Mouse (Mus musculus) hindbrain, embryonic 10.5 days (tissue): ENCODE results near the gene Hip1r. TPM values are rescaled to one million over a fixed set of nuclear protein-coding genes. Genes with fewer than 3 reads are reported as not detected.

Experiments
- DNase-seq: peaks from one replicate; pipeline ENCODE4 v3.0.0-alpha.2; 2017; ENCODE audit warnings: low spot score
- H3K27ac ChIP-seq: fragments of 300-500 bp; sonication (generic); 2 replicates; pipeline ENCODE4 v1.5.1; 2016; ENCODE audit warnings: mild to moderate bottlenecking, moderate library complexity
- H3K27me3 ChIP-seq: fragments of 300-500 bp; sonication (generic); 2 replicates; pipeline ENCODE4 v1.6.1; 2016; ENCODE audit warnings: mild to moderate bottlenecking; ENCODE audit not compliant: poor library complexity, insufficient read depth, severe bottlenecking
- H3K36me3 ChIP-seq: fragments of 300-500 bp; sonication (generic); 2 replicates; pipeline ENCODE4 v1.6.1; 2016; ENCODE audit warnings: mild to moderate bottlenecking, moderate library complexity
- H3K4me1 ChIP-seq: fragments of 300-500 bp; sonication (generic); replicated peaks from 2 replicates; pipeline ENCODE4 v1.6.1; 2016; ENCODE audit warnings: mild to moderate bottlenecking
- H3K4me3 ChIP-seq: fragments of 300-500 bp; sonication (generic); 2 replicates; pipeline ENCODE4 v1.5.1; 2016; ENCODE audit warnings: mild to moderate bottlenecking, moderate library complexity
- H3K9me3 ChIP-seq: fragments of 300-500 bp; sonication (generic); 2 replicates; pipeline ENCODE4 v1.6.1; 2016; ENCODE audit warnings: mild to moderate bottlenecking, moderate library complexity
- WGBS: fragments of 180-500 bp; shearing (Covaris S2); methylation state at CpG from one replicate; pipeline ENCODE4 v1.1.7; 2016; 5-methylcytosine and 5-hydroxymethylcytosine counted together
- polyA plus RNA-seq: library from polyadenylated mRNA; unstranded; fragments of >200 nt; fragmentation: Nextera tagmentation; extraction: Ambion mirVana; gene quantifications from 2 replicates; pipeline ENCODE4 v1.2.1, GENCODE M21; 2016

Hip1r gene
- polyA plus RNA-seq, 1 experiment from 2014 or later: 12.5 TPM

DNA sequence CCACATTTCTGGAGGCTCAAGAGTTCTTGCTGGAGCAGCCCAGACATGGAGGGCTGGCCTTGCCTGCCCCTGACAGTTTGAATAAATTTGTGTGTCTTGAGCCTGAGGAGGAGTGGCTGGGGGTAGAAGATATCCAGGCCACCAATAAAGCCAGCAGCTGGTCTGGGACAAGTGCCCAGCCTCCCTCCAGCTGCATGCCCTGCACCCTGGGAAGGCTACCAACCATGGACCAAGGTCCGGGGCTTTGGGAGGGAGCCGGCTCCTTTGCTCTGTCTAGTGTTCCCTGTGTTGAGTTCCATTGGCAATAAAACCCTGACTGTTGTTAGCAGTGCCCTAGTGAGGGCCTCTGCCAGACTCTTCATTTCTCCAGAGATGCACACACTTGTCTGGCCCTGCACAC, 29.4 kb downstream of the Hip1r start:
- Histone ChIP-seq H3K9me3 (no peaks in the 10 kb centered on the region), H3K27me3 (no peaks in the 10 kb centered on the region), H3K4me3 (no peak overlapping the region), H3K36me3 (peaks cover 73% of the 10 kb centered on the region), H3K4me1 (peaks cover 26% of the 10 kb centered on the region), H3K27ac (peak overlapping the region; percentile 23; the same call in 1 of the 2 replicates)
- WGBS: 92% methylated on average over 2 of the region's 2 CpGs
- DNase-seq: no peak

DNA sequence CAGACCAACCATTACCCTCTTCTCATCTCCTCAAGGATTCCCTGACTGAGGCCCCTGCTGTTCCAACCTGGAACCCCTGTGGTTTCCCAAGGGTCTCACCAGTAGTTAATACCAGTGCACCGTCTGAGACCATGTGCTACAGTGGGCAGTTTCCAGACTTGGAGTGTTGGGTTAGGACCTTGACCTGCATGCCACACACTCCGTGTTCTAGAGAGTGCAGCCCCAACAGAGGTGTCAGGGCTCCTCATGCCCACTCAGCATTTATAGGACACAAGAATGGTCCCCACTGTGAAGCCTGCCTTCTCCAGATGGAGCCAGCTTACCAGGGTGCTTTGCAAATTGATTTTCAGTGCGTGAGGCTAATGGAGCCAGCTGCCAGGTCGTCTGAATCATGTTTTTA, 29.9 kb downstream of the Hip1r start:
- Histone ChIP-seq H3K4me1 (peaks cover 26% of the 10 kb centered on the region), H3K27ac (0 out of 2 replicates have a peak overlapping the region, but pooled peaks have one; percentile 23)
- 63% methylated on average over 4 of the region's 4 CpGs for WGBS

DNA sequence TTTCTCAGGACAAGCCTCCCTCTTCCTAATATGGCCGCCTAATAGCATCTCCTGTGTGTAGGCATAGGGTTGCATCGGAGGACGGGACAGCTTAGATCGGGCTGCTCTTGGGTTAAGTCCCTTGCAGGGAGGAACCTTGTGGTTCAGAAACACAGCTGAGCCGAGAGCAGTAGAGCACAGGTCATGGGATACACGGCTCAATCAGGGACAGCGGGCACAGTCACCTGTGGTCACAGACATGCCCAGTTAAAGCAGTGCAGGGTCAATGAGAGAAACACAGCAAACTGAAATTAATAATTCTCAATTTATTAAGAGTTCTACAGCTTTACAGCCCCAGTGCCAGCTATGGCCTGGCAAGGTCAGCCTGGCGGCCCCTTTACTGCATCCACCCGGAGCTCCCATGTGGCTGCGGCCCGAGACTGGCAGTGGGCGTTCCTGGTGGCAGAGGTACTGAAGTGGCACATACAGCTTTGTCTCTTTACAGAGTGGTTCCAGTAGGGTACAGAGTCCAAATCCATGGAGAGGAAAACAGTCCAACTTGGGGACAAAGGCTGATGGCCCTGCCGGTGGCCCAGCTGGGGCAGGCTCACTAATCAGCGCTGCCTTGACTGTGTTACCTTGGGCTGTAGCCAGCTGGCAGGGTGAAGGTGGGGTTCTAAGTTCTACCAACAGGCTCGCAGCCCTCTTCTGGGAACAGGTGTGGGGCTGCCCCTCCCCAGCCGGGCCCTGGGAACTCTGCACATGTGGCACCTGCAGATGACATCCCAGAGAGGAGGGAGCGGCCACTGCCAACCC, 31.1 kb downstream of the Hip1r start:
- DNase-seq: no peak
- Histone ChIP-seq H3K9me3 (no peaks in the 10 kb centered on the region), H3K27ac (no peak overlapping the region), H3K4me3 (no peak overlapping the region), H3K4me1 (peaks cover 23% of the 10 kb centered on the region), H3K36me3 (peaks cover 79% of the 10 kb centered on the region), H3K27me3 (no peaks in the 10 kb centered on the region)
- WGBS: 94% methylated on average over 17 of the region's 17 CpGs

More for the DNA sequence above, 29.9 kb downstream of the Hip1r start:
- Histone ChIP-seq H3K9me3 (no peaks in the 10 kb centered on the region), H3K36me3 (peaks cover 78% of the 10 kb centered on the region), H3K4me3 (no peak overlapping the region), H3K27me3 (no peaks in the 10 kb centered on the region)
- DNase-seq: no peak

DNA sequence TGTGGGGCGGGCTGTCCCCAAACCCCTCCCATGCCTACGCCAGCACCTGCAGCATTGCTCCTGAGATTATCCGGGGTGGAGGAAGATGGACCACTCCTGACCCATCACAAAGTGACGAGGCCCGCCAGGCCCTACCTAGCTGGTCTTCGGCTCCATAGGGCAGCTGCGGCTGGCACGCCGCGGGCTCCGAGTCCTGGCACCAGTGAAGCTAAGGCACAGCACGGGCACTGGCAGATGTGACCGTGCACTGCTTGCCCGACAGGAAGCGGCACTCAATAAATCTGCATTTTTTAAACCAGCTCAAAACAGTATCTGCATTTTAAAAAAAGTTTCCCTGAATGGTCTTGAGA, 31.7 kb downstream of the Hip1r start:
- no peaks in the 10 kb centered on the region for H3K27me3 ChIP-seq
- H3K4me3 ChIP-seq: no peak overlapping the region
- no peak overlapping the region for H3K27ac ChIP-seq
- H3K9me3 ChIP-seq: no peaks in the 10 kb centered on the region
- H3K36me3 ChIP-seq: peaks cover 79% of the 10 kb centered on the region
- peaks cover 23% of the 10 kb centered on the region for H3K4me1 ChIP-seq
- DNase-seq: no peak
- 96% methylated on average over 15 of the region's 15 CpGs for WGBS

DNA sequence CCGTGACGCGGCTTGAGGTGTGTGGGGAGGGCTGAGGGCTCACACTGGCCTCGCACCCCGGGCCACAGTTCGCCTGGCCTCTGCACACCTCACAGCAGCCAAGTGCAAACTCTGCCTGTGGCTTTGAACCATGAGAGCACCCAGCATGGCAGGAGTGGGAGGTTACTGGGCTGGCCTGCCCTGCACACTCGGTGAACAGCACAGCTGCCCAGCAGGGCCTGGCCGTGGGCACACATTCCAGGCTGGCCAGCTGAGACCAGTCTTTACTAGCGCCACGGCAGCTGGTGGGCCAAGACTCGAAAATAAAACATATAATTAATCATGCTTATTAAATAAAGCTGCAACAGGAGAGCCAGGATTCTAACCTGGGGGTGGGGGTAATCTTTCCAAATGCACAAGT, 32.2 kb downstream of the Hip1r start:
- 87% methylated on average over 11 of the region's 11 CpGs for WGBS
- Histone ChIP-seq H3K36me3 (peaks cover 82% of the 10 kb centered on the region), H3K27ac (no peak overlapping the region), H3K4me1 (peaks cover 28% of the 10 kb centered on the region), H3K4me3 (no peak overlapping the region), H3K27me3 (no peaks in the 10 kb centered on the region), H3K9me3 (no peaks in the 10 kb centered on the region)
- DNase-seq: no peak

DNA sequence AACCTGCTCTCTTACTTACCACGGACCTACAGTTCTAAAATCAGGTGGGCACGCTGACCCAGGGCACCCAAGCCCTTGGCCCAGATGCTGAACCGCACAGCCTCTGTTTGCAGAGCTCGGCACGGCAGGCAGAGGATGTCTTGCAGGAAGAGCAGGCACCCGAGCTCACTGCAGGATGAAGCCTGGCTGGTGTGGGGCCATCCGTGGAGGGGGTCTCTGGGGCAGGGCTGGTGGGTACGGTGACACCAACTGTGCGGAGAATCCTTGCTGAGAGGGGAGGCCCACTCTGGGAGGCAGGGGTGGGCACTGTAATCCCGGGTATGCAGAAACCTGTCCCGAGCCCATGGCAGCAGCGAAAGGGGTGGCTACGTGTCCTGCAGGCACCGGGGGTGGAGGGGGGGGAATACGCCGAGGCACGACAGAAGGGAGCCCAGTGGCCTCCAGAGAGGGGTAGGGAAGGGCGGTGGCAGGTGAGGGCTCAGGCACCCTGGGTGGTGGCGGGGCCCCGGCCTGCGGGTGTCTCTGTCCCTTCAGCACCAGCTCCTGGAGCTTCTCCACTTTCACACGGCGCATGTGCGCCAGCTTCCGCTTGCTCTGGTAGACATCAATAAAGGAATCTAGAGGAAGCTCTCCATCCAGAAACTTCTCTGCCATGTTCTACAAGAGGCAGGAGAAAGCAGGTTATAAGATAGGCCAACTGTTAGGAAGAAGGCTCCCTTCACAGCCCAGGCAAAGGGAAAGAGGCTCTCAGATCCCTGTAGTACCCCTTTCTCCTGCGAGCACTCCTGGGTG, 32.9 kb downstream of the Hip1r start:
- Histone ChIP-seq H3K27me3 (no peaks in the 10 kb centered on the region), H3K4me1 (peaks cover 30% of the 10 kb centered on the region), H3K4me3 (no peak overlapping the region), H3K9me3 (no peaks in the 10 kb centered on the region), H3K36me3 (peaks cover 82% of the 10 kb centered on the region), H3K27ac (no peak overlapping the region)
- 91% methylated on average over 26 of the region's 26 CpGs for WGBS
- DNase-seq: no peak

DNA sequence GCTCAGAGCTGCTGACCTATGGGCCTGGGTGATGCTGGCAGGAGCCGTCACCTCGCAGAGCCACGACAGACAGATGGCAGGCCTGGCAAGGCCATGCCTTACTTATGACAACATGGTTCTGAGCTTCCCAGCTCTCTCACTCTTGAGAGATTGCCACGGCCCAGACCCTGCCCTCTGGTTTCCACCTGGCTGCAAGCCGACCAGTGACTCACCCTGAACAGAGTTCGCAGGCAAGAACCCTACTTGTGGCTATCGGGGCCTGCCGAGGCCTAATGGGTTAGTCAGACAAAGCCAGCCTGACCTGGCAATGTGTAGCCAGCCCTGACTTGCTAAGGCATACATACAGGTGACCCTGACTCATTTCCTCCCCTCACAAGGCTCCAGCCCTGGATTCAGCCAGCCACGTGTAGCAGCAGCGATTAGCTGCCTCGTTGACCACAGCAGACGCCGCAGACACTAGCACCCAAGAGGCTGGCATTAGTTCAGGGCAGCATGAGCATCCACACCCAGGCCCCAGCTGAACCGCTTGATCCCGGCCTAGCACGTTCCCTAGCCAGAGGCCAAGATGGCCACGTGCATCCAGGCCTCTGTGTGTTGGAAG, 33.6 kb downstream of the Hip1r start:
- no peaks in the 10 kb centered on the region for H3K9me3 ChIP-seq
- DNase-seq: no peak
- peaks cover 77% of the 10 kb centered on the region for H3K36me3 ChIP-seq
- H3K4me1 ChIP-seq: peaks cover 31% of the 10 kb centered on the region
- H3K4me3 ChIP-seq: no peak overlapping the region
- no peak overlapping the region for H3K27ac ChIP-seq
- 91% methylated on average over 17 of the region's 17 CpGs for WGBS
- no peaks in the 10 kb centered on the region for H3K27me3 ChIP-seq

DNA sequence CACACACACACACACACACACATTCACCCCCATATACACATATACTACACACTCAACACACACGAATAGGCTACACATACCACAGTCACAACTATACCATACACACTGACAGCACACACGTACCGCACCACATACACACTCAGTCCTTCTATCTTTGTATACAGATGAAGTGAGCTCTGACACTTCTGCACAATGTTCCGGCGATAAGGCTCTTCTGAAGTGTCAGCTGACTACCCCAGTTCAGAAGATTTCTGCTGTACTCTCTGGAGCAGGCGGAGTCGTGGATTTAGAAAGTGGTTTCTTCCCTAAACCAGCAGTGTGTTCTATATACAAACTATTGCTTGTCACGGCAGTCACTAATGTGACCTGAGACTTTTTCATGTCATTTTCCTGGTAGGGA, 36.6 kb downstream of the Hip1r start:
- DNase-seq: no peak
- H3K4me3 ChIP-seq: no peak overlapping the region
- no peaks in the 10 kb centered on the region for H3K27me3 ChIP-seq
- peaks cover 50% of the 10 kb centered on the region for H3K4me1 ChIP-seq
- WGBS: 89% methylated on average over 8 of the region's 8 CpGs
- H3K27ac ChIP-seq: peak overlapping the region; percentile 89
- peaks cover 55% of the 10 kb centered on the region for H3K36me3 ChIP-seq
- no peaks in the 10 kb centered on the region for H3K9me3 ChIP-seq

DNA sequence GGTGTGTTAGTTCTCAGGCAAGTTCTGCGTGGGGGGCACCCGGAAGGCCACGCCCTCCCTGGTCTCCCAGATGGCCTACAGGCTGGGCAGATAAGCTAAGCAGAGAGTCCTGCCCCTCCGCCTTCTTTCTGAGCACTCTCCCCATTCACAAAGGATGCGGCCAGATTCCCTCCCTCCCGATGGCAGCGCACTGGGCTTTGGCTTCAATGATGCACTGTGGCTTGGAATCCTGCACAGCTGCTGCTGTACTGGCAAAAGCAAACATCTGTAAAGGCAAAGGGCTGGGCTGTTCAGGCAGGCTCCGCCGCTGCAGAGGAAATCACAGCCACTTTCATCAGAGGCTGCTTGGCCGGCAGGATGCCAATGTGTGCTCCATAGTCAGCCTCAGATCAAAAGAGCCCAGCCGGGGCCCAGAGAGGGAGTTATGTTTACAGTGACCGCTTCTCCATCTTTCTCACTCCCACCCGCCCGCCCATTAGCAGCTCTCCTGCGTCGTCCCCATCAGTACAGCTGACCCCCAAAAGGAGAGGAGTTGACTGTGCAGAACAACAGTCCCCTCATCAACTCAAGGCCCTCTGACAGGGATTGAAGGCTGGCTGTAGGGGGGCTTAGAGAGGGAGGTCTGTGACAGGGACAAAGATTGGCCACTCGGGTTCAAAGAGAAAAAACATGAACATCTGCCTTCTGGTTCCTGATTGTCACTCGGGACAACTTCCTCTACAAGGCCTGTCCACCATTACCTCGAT, 37.7 kb downstream of the Hip1r start:
- Histone ChIP-seq H3K27ac (peak overlapping the region; percentile 89), H3K4me3 (peak overlapping the region; percentile 35), H3K36me3 (peaks cover 45% of the 10 kb centered on the region)

DNA sequence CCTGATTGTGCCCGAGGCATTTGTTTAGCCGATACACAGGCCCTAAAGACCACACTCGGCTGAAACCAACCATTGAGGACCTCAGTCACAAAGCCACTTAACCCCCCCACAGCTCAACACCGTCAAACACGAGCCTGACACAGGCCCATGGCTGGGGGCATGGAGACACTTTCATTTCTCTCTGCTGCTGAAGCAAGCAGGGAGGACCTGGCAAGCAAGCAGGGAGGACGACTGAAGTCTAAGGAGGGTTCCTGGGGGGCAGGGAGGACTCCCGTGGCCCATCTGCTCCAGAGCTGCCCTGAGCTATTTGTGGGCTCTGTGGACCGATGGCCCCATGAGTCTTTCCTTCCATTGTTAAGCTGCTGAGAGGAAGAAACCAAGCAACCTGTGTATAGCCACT, 38.5 kb downstream of the Hip1r start:
- Histone ChIP-seq H3K4me1 (peaks cover 69% of the 10 kb centered on the region), H3K27me3 (no peaks in the 10 kb centered on the region), H3K27ac (peak overlapping the region; percentile 89), H3K9me3 (no peaks in the 10 kb centered on the region), H3K4me3 (peak overlapping the region; percentile 11; the same call in 1 of the 2 replicates), H3K36me3 (peaks cover 36% of the 10 kb centered on the region)
- 8% methylated on average over 8 of the region's 8 CpGs for WGBS
- no peak for DNase-seq

More for the DNA sequence above, 37.7 kb downstream of the Hip1r start:
- WGBS: 6% methylated on average over 19 of the region's 19 CpGs
- peak; percentile 74 for DNase-seq
- Histone ChIP-seq H3K9me3 (no peaks in the 10 kb centered on the region), H3K4me1 (peaks cover 60% of the 10 kb centered on the region), H3K27me3 (no peaks in the 10 kb centered on the region)

DNA sequence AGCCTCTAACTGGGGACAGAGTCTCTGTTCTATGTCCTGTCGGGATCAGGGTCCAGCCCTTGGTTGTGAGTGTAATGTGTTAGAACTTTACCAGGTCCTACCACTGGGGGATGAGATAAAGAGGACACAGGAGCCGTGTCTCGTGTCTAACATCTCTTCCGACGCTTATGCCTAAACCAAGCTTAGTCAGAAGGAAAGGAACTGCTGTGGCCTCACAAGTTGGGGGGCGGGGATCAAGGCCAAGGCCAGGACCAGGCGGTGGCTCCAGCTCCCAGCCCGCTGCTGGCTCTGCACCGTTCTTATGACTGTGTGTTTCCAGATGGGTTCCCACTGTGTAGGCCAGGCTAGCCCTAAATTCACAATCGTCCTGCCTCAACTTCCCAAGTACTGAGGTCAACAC, 39.5 kb downstream of the Hip1r start:
- Histone ChIP-seq H3K27me3 (no peaks in the 10 kb centered on the region), H3K9me3 (no peaks in the 10 kb centered on the region), H3K4me1 (peaks cover 78% of the 10 kb centered on the region), H3K4me3 (no peak overlapping the region), H3K36me3 (peaks cover 27% of the 10 kb centered on the region), H3K27ac (peak overlapping the region; percentile 89)
- 86% methylated on average over 10 of the region's 10 CpGs for WGBS
- DNase-seq: no peak

DNA sequence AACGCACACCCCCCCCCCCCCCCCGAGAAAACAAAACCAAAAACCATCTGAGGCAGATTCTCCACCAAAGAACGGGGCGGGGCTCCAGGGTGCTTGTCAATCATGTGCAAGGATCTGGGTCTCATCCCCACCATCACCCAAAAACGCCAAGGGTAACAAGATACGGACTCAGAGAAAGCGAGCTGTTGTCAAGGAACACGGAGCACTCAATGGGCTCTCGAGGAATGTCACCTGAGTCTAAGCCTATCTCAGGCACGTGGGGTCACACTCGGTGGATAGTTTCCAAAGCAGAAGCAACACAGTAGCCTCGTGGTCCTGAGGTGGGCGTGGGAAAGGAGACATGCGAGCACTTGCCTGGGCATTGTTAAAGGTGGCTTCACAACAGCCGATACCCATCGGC, 40.3 kb downstream of the Hip1r start:
- no peak overlapping the region for H3K4me3 ChIP-seq
- WGBS: 71% methylated on average over 16 of the region's 16 CpGs
- H3K9me3 ChIP-seq: no peaks in the 10 kb centered on the region
- peaks cover 22% of the 10 kb centered on the region for H3K36me3 ChIP-seq
- H3K27me3 ChIP-seq: no peaks in the 10 kb centered on the region
- H3K27ac ChIP-seq: peak overlapping the region; percentile 89
- DNase-seq: no peak
- H3K4me1 ChIP-seq: peaks cover 87% of the 10 kb centered on the region
